Mouse (Mus musculus) subcutaneous adipose tissue, adult 2 months (tissue): Measurements from ENCODE around the gene Mroh8. TPM values are rescaled to one million over a fixed set of nuclear protein-coding genes. Genes with fewer than 3 reads are reported as not detected.

Experiments
- polyA plus RNA-seq: library from polyadenylated mRNA; depleted of rRNA; stranded (reverse); fragments of >200 nt; gene quantifications from 2 replicates; pipeline ENCODE4 v1.2.3, GENCODE M21; 2012; ENCODE audit warnings: low replicate concordance; rRNA removed

Gene Mroh8
- polyA plus RNA-seq: 0.16 and 0.19 TPM in 2 replicates

DNA sequence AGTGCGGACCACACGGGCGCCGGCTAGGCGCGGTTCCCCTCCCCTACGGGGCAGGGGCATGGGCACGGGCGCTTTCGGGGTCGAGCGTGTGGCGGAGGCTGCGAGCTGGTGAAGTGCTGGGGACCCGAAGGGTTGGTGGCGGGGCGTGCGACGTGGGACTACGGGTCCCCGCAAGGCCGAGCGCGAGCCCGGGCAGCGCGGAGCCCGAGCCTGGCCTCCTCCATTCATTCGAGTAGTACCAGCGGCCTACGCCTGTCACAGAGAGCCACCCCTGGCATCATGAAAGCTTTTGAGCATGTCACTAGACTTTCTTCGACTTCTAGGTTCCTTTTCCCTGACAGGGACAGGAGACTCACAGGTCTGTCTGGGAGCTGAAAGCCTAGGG lies at the start of gene Mroh8:
Mroh8 (minus strand) TSS at position 134 of the 385 bp plus-strand sequence.

DNA sequence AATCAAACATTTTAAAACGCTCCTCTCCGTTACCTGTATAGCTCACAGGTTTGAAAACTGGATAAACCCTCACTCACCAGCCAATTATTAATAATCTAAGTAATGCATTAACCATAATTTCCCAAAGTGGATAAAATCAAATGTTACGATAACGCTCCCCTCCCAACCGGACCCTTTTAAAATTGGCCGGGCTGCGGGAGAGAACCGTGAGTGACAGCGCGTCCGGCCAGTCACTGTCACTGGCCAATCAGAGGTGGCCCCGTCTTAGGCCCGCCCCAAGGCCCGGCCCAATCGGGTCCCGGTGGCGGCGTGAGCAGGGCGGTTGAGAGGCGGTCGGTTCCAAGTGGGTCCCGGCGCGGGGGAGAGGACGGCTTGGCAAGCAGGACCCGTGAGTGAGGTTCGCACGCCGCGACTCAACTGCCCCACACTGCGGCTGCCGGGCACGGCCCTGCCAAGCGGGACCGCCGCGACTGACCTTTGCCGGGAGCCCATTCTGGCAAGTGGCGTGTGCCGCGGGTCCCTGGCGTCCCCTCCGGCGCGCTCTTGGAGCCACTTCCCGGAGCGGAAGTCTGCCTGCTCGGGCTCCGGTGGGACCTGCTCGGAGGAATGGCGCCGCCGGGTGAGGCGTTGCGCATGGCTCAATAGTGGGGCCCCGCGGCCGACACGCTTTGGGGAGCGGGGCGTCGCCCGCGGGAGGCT lies 483 bp downstream of the Mroh8 start, which contains the start of gene Rpn2:
Rpn2 (plus strand) TSS at position 301 of the 699 bp plus-strand sequence.

DNA sequence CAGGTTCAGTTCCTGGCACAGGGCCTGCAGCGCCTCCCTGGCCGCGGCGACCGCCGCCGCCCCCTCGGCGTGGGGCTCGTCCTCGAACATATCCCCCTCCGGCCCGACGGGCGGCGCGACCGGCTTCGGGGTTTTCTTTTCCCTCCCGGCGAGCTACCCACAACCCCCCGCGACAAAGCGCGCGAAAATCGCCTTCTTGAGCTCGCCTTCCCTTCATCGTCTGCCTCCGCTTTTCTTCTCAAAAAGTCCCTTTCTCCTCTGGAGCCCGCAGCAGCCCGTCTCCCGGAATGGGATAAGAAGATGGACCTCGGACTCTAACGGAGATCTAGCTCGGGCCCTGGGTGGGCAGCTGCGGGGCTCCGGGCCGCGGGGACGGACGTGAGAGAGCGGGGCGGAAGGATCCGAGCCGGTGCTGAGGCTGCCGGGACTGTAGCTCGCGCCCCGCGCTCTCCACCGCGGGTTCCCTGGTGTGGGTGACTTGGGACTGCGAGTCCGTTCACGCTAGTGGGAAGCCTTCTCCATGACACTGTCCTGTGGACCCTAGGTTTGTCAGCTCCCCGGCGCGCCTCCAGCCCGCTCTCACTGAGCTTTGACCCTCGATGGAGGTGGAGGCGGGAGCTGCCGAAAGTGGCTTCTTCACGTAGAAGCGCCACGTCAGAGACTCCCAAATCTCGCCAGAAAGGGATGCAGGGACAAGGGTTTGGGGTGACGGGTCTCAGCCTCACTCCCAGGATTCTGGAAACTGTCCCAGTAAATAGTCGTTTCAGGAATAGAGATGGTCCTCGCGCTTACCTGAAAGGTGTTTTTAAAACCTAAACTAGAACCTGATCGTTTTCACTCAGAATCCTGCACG lies 74.8 kb downstream of the Mroh8 start, which contains the start of gene Rbl1:
Rbl1 (minus strand) TSS at position 169 of the 853 bp plus-strand sequence.

Other genes with a start within 250 kb of the Mroh8 start
- 10.4 and 20.6 TPM in 2 replicates for gene Soga1, start 200.3 kb downstream of the Mroh8 start, polyA plus RNA-seq
- gene Tldc2, start 192.5 kb downstream of the Mroh8 start, polyA plus RNA-seq: not detected in 2 replicates
- 45.1 and 45.5 TPM in 2 replicates for gene Samhd1, start 144.3 kb downstream of the Mroh8 start, polyA plus RNA-seq
- 3.3 and 7.1 TPM in 2 replicates for gene Rbl1, start 75.0 kb downstream of the Mroh8 start, polyA plus RNA-seq
- 284 and 285 TPM in 2 replicates for gene Rpn2, start 532 bp downstream of the Mroh8 start, polyA plus RNA-seq
- 0.43 TPM in 1 of 2 replicates, not detected in the other for gene Ghrh, start 68.0 kb upstream of the Mroh8 start, polyA plus RNA-seq
- 97.6 and 107 TPM in 2 replicates for gene Manbal, start 88.0 kb upstream of the Mroh8 start, polyA plus RNA-seq
- gene Src, start 138.9 kb upstream of the Mroh8 start, polyA plus RNA-seq: 17.7 and 47.7 TPM in 2 replicates